In genomic region chr17:17828191-17828981, GRCm38 (mm10) we compare ENCODE assay signal across 8 mouse cellular contexts. TPM values are rescaled to one million over a fixed set of nuclear protein-coding genes. Genes with fewer than 3 reads are reported as not detected.
DNase-seq lines count a peak whose midpoint lies in the region; ATAC-seq and TF ChIP-seq lines count a peak whose summit lies in the region.

No protein-coding gene starts in this region.

- peak overlapping the region; percentile 90 for H3K4me2 ChIP-seq in forebrain, postnatal 0 days (ENCODE audit: low read depth)
- peak overlapping the region; percentile 92 for H3K4me2 ChIP-seq in hindbrain, embryonic 12.5 days (replicated peaks)
- peak overlapping the region; percentile 93 for H3K4me2 ChIP-seq in midbrain, embryonic 14.5 days (ENCODE audit: low read length)
- peak overlapping the region; percentile 81 for H3K4me2 ChIP-seq in stomach, embryonic 16.5 days (ENCODE audit: low read depth, low read length)

- peak overlapping the region; percentile 98 for H3K9ac ChIP-seq in forebrain, postnatal 0 days
- H3K9ac ChIP-seq in hindbrain, embryonic 12.5 days, result peak overlapping the region; percentile 95
- peak overlapping the region; percentile 95 for H3K9ac ChIP-seq in midbrain, embryonic 14.5 days (replicated peaks; ENCODE audit: low read length)
- H3K9ac ChIP-seq in stomach, embryonic 16.5 days (ENCODE audit: low read length), result peak overlapping the region; percentile 88

- no peak for TF ChIP-seq CTCF in layer of hippocampus, adult 2 months (conservative IDR thresholded peaks at IDR 0.05)
- no peak for TF ChIP-seq CTCF in forebrain, postnatal 0 days (IDR thresholded peaks at IDR 0.05; ENCODE audit: low read depth)

- ATAC-seq in forebrain, postnatal 0 days, result peak; percentile 26
- ATAC-seq in hindbrain, embryonic 12.5 days (ENCODE audit: low FRiP score), result peak; percentile 65
- peak; percentile 51 for ATAC-seq in midbrain, embryonic 14.5 days (ENCODE audit: low FRiP score, low TSS enrichment)
- ATAC-seq in stomach, embryonic 16.5 days (ENCODE audit: insufficient read depth, low FRiP score), result peak; percentile 78

- H3K27ac ChIP-seq in layer of hippocampus, adult 2 months, result peak overlapping the region; percentile 100
- H3K27ac ChIP-seq in forebrain, postnatal 0 days (ENCODE audit: low read depth, low read length), result peak overlapping the region; percentile 100
- peak overlapping the region; percentile 100 for H3K27ac ChIP-seq in hindbrain, embryonic 12.5 days
- H3K27ac ChIP-seq in midbrain, embryonic 14.5 days (replicated peaks; ENCODE audit: low read depth, low read length), result peak overlapping the region; percentile 99
- peak overlapping the region; percentile 100 for H3K27ac ChIP-seq in stomach, embryonic 16.5 days (ENCODE audit: low read length)

- no peak for DNase-seq in layer of hippocampus, adult 2 months (ENCODE audit: low spot score in 2 of 2)
- DNase-seq in layer of hippocampus, adult 18-20 months (ENCODE audit: low spot score in 2 of 2), result no peak
- DNase-seq in cerebellum, adult 9-10 months, result peak; percentile 89
- DNase-seq in forebrain, postnatal 0 days, result peak; percentile 81
- peak; percentile 80 for DNase-seq in left cerebral cortex, postnatal 4 days
- DNase-seq in midbrain, embryonic 14.5 days, result peak; percentile 83

- H3K27me3 ChIP-seq in forebrain, postnatal 0 days (ENCODE audit: insufficient read depth, low read length), result no peaks in the 10 kb centered on the region
- H3K27me3 ChIP-seq in hindbrain, embryonic 12.5 days, result no peaks in the 10 kb centered on the region
- H3K27me3 ChIP-seq in midbrain, embryonic 14.5 days (ENCODE audit: control insufficient read depth, insufficient read depth, low read length), result no peaks in the 10 kb centered on the region
- no peaks in the 10 kb centered on the region for H3K27me3 ChIP-seq in stomach, embryonic 16.5 days (ENCODE audit: control insufficient read depth, insufficient read depth, low read length)

- peak overlapping the region; percentile 86 for H3K4me3 ChIP-seq in layer of hippocampus, adult 2 months
- H3K4me3 ChIP-seq in forebrain, postnatal 0 days (ENCODE audit: low read depth, low read length), result peak overlapping the region; percentile 92
- H3K4me3 ChIP-seq in hindbrain, embryonic 12.5 days, result peak overlapping the region; percentile 88
- H3K4me3 ChIP-seq in midbrain, embryonic 14.5 days (replicated peaks; ENCODE audit: low read depth, low read length), result peak overlapping the region; percentile 71
- H3K4me3 ChIP-seq in stomach, embryonic 16.5 days (replicated peaks; ENCODE audit: low read length), result peak overlapping the region; percentile 78

- no peaks in the 10 kb centered on the region for H3K9me3 ChIP-seq in forebrain, postnatal 0 days (ENCODE audit: low read length)
- no peaks in the 10 kb centered on the region for H3K9me3 ChIP-seq in hindbrain, embryonic 12.5 days (replicated peaks)
- no peaks in the 10 kb centered on the region for H3K9me3 ChIP-seq in midbrain, embryonic 14.5 days (ENCODE audit: control insufficient read depth, low read length)
- H3K9me3 ChIP-seq in stomach, embryonic 16.5 days (replicated peaks; ENCODE audit: control insufficient read depth, low read length), result no peaks in the 10 kb centered on the region

- peaks cover 8% of the 10 kb centered on the region; the same call in 1 of the 2 replicates for H3K36me3 ChIP-seq in forebrain, postnatal 0 days (ENCODE audit: insufficient read depth)
- peaks cover 27% of the 10 kb centered on the region for H3K36me3 ChIP-seq in hindbrain, embryonic 12.5 days
- H3K36me3 ChIP-seq in midbrain, embryonic 14.5 days (ENCODE audit: control insufficient read depth, insufficient read depth, low read length), result peaks cover 21% of the 10 kb centered on the region
- 0 out of 2 replicates have a peak, but pooled peaks cover under 1% of the 10 kb centered on the region for H3K36me3 ChIP-seq in stomach, embryonic 16.5 days (ENCODE audit: control insufficient read depth, insufficient read depth, low read length)

- peaks cover 26% of the 10 kb centered on the region for H3K4me1 ChIP-seq in forebrain, postnatal 0 days (ENCODE audit: insufficient read depth)
- H3K4me1 ChIP-seq in hindbrain, embryonic 12.5 days, result peaks cover 40% of the 10 kb centered on the region
- peaks cover 37% of the 10 kb centered on the region for H3K4me1 ChIP-seq in midbrain, embryonic 14.5 days (ENCODE audit: control insufficient read depth, insufficient read depth, low read length)
- peaks cover 22% of the 10 kb centered on the region for H3K4me1 ChIP-seq in stomach, embryonic 16.5 days (ENCODE audit: control insufficient read depth, insufficient read depth, low read length)

- intact Hi-C loops in left cerebral cortex, postnatal 4 days (cut with DNase I), result no loop called here

- 2% methylated on average over 10 of the region's 15 CpGs for WGBS in forebrain, postnatal 0 days
- 0% methylated on average over 8 of the region's 15 CpGs for WGBS in hindbrain, embryonic 12.5 days
- WGBS in midbrain, embryonic 14.5 days, result 0% methylated on average over 10 of the region's 15 CpGs
- WGBS in stomach, embryonic 16.5 days, result under 1% methylated on average over 11 of the region's 15 CpGs

RNA-seq across cellular contexts. Expression of gene Spaca6, which starts 1.4 kb away (rescaled TPM):
- total RNA-seq in layer of hippocampus, adult 2 months (2021), result 100 to 1,000 TPM; 109 to 126 TPM
- 10 to 100 TPM; 64.4 to 80.9 TPM for total RNA-seq in layer of hippocampus, adult 18-20 months (2021)
- total RNA-seq in forebrain, postnatal 0 days (2014; rRNA removed), result 18.5 and 20.8 TPM in 2 replicates
- 5.1 and 10.7 TPM in 2 replicates for polyA plus RNA-seq in forebrain, postnatal 0 days (2015; fragmentation: Nextera tagmentation; extraction: Ambion mirVana)
- 50.5 and 56.4 TPM in 2 replicates for polyA plus RNA-seq in hindbrain, embryonic 12.5 days (2016; fragmentation: Nextera tagmentation; extraction: Ambion mirVana)
- total RNA-seq in left cerebral cortex, postnatal 4 days (2021), result 10 to 100 TPM; 87.5 to 99.7 TPM
- 18.5 and 20.0 TPM in 2 replicates for polyA plus RNA-seq in midbrain, embryonic 14.5 days (2014; fragmentation: Nextera tagmentation; extraction: Ambion mirVana)
- 27.5 and 29.8 TPM in 2 replicates for polyA plus RNA-seq in stomach, embryonic 16.5 days (2015; fragmentation: Nextera tagmentation; extraction: Ambion mirVana)

RNA-seq across cellular contexts. Expression of gene Has1, which starts 26.6 kb away (rescaled TPM):
- under 1 TPM; 0.25 to 0.56 TPM for total RNA-seq in layer of hippocampus, adult 2 months (2021)
- under 1 TPM; 0.20 to 0.67 TPM for total RNA-seq in layer of hippocampus, adult 18-20 months (2021)
- total RNA-seq in forebrain, postnatal 0 days (2014; rRNA removed), result 0.23 and 0.90 TPM in 2 replicates
- polyA plus RNA-seq in forebrain, postnatal 0 days (2015; fragmentation: Nextera tagmentation; extraction: Ambion mirVana), result 0.20 and 0.53 TPM in 2 replicates
- 1.3 and 1.4 TPM in 2 replicates for polyA plus RNA-seq in hindbrain, embryonic 12.5 days (2016; fragmentation: Nextera tagmentation; extraction: Ambion mirVana)
- under 1 TPM in 1 of 2 experiments, not detected in 1; 0.20 TPM for total RNA-seq in left cerebral cortex, postnatal 4 days (2021)
- polyA plus RNA-seq in midbrain, embryonic 14.5 days (2014; fragmentation: Nextera tagmentation; extraction: Ambion mirVana), result 0.78 and 1.2 TPM in 2 replicates
- polyA plus RNA-seq in stomach, embryonic 16.5 days (2015; fragmentation: Nextera tagmentation; extraction: Ambion mirVana), result 0.88 and 0.94 TPM in 2 replicates

RNA-seq across cellular contexts. Expression of gene Fpr1, which starts 55.4 kb away (rescaled TPM):
- total RNA-seq in layer of hippocampus, adult 2 months (2021), result not detected
- not detected for total RNA-seq in layer of hippocampus, adult 18-20 months (2021)
- 0.69 TPM in 1 of 2 replicates, not detected in the other for total RNA-seq in forebrain, postnatal 0 days (2014; rRNA removed)
- 0.16 TPM in 1 of 2 replicates, not detected in the other for polyA plus RNA-seq in forebrain, postnatal 0 days (2015; fragmentation: Nextera tagmentation; extraction: Ambion mirVana)
- polyA plus RNA-seq in hindbrain, embryonic 12.5 days (2016; fragmentation: Nextera tagmentation; extraction: Ambion mirVana), result 0.23 TPM in 1 of 2 replicates, not detected in the other
- under 1 TPM; 0.26 to 0.28 TPM for total RNA-seq in left cerebral cortex, postnatal 4 days (2021)
- not detected in 2 replicates for polyA plus RNA-seq in midbrain, embryonic 14.5 days (2014; fragmentation: Nextera tagmentation; extraction: Ambion mirVana)
- polyA plus RNA-seq in stomach, embryonic 16.5 days (2015; fragmentation: Nextera tagmentation; extraction: Ambion mirVana), result 2.0 and 2.8 TPM in 2 replicates

RNA-seq across cellular contexts. Expression of gene Fpr2, which starts 59.2 kb away (rescaled TPM):
- not detected for total RNA-seq in layer of hippocampus, adult 2 months (2021)
- not detected for total RNA-seq in layer of hippocampus, adult 18-20 months (2021)
- total RNA-seq in forebrain, postnatal 0 days (2014; rRNA removed), result 0.38 TPM in 1 of 2 replicates, not detected in the other
- polyA plus RNA-seq in forebrain, postnatal 0 days (2015; fragmentation: Nextera tagmentation; extraction: Ambion mirVana), result 0.28 and 0.56 TPM in 2 replicates
- polyA plus RNA-seq in hindbrain, embryonic 12.5 days (2016; fragmentation: Nextera tagmentation; extraction: Ambion mirVana), result not detected in 2 replicates
- under 1 TPM in 1 of 2 experiments, not detected in 1; 0.40 TPM for total RNA-seq in left cerebral cortex, postnatal 4 days (2021)
- not detected in 2 replicates for polyA plus RNA-seq in midbrain, embryonic 14.5 days (2014; fragmentation: Nextera tagmentation; extraction: Ambion mirVana)
- polyA plus RNA-seq in stomach, embryonic 16.5 days (2015; fragmentation: Nextera tagmentation; extraction: Ambion mirVana), result 1.1 and 2.2 TPM in 2 replicates

RNA-seq across cellular contexts. Expression of gene Fpr3, which starts 59.3 kb away (rescaled TPM):
- total RNA-seq in layer of hippocampus, adult 2 months (2021), result not detected
- total RNA-seq in layer of hippocampus, adult 18-20 months (2021), result not detected
- not detected in 2 replicates for total RNA-seq in forebrain, postnatal 0 days (2014; rRNA removed)
- polyA plus RNA-seq in forebrain, postnatal 0 days (2015; fragmentation: Nextera tagmentation; extraction: Ambion mirVana), result not detected in 2 replicates
- not detected in 2 replicates for polyA plus RNA-seq in hindbrain, embryonic 12.5 days (2016; fragmentation: Nextera tagmentation; extraction: Ambion mirVana)
- total RNA-seq in left cerebral cortex, postnatal 4 days (2021), result not detected
- not detected in 2 replicates for polyA plus RNA-seq in midbrain, embryonic 14.5 days (2014; fragmentation: Nextera tagmentation; extraction: Ambion mirVana)
- polyA plus RNA-seq in stomach, embryonic 16.5 days (2015; fragmentation: Nextera tagmentation; extraction: Ambion mirVana), result not detected in 2 replicates

Comparison
In these comparisons a context has a peak if more than half of its experiments do, and no peak if none do; other contexts are left out.
1. DNase-seq: peak in cerebellum, adult 9-10 months (single experiment), forebrain, postnatal 0 days (single experiment), left cerebral cortex, postnatal 4 days (single experiment) and midbrain, embryonic 14.5 days (single experiment); none in layer of hippocampus, adult 2 months (0 of 2) and layer of hippocampus, adult 18-20 months (0 of 2).
2. ATAC-seq: peak in every context shown above with its lines; median percentile 78 in stomach, embryonic 16.5 days; 65 in hindbrain, embryonic 12.5 days; 51 in midbrain, embryonic 14.5 days; 26 in forebrain, postnatal 0 days.
3. Peak in every context shown above with its lines, with median percentiles within 50 percentile points of each other: H3K27ac ChIP-seq, H3K4me3 ChIP-seq, H3K4me2 ChIP-seq and H3K9ac ChIP-seq.